Mouse (Mus musculus) spleen, adult 2 months (tissue): ENCODE results near the gene Ak2.

Experiments
- CTCF ChIP-seq: fragments of 200-500 bp; IDR thresholded peaks from 2 replicates; pipeline ENCODE4 v1.5.1; 2011; ENCODE audit warnings: mild to moderate bottlenecking, inconsistent platforms; ENCODE audit not compliant: insufficient read depth, insufficient read length, insufficient replicate concordance; ENCODE audit errors: extremely low read depth
- POLR2A ChIP-seq: fragments of 200-500 bp; IDR thresholded peaks from 2 replicates; pipeline ENCODE4 v1.6.1; 2011; ENCODE audit warnings: low read depth, low read length, inconsistent platforms

DNA sequence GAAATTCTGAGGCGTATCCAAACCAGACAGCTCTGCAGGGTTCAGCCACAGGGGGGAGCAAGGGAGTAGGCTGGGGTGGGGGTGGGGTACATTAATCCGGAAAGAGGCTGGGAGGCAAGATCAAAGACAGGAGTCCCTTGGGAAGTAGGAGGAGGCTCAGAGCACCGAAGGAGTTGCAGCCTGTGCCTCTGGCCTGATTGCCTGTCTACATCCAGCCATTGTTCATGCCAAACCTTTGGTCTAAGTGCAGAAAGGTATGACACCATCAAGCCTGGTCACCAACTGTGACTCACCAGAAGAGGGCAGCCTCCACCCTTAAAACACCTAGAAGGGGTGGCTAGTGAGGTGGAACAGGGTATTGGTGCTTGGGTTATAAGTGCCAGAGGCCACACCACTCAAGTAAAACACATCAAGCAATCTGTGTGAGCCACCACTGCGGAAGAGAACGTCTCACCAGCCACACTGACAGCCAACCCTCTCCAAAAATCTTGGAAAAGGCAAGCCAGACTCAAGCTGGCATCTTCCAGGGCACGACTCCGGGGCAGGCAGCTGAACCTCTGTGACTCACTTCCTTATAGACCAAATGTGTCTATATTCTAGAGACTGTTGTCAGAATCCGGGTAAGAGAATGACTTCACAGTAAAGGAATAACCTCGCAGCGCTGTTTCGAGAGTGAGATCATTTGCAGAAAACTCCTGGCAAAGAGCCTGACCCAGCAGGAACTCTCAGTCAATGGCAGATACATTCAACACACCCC, 34.4 kb upstream of the Ak2 start:
- TF ChIP-seq POLR2A = no peak
- TF ChIP-seq CTCF = peak; percentile 30; the same call in 1 of the 2 replicates
